Mouse (Mus musculus) retina, postnatal 7 days (tissue): ENCODE measurements around the gene Hprt.

Experiments
- DNase-seq: peaks from one replicate; pipeline ENCODE4 v3.0.0-alpha.2; 2012; ENCODE audit warnings: low read depth, low spot score

Hprt gene

DNA sequence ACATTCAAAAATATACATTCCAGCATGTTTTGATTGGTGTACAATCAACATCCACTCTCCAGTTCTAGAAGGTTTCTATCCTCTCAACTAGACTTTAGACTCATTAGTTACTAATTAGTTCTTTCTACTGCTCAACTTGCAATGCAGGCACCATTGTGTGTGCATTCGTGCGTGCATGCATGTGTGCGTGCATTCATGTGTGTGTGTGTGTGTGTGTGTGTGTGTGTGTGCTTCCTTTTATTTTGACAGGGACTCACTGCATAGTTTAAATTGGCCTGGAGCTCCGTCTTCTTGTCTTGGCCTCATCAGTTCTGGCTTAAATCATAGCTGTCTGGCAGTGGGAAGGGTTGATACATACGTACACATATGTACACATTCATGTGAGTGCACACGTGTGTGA lies 53.1 kb downstream of the Hprt start:
- no peak for DNase-seq

DNA sequence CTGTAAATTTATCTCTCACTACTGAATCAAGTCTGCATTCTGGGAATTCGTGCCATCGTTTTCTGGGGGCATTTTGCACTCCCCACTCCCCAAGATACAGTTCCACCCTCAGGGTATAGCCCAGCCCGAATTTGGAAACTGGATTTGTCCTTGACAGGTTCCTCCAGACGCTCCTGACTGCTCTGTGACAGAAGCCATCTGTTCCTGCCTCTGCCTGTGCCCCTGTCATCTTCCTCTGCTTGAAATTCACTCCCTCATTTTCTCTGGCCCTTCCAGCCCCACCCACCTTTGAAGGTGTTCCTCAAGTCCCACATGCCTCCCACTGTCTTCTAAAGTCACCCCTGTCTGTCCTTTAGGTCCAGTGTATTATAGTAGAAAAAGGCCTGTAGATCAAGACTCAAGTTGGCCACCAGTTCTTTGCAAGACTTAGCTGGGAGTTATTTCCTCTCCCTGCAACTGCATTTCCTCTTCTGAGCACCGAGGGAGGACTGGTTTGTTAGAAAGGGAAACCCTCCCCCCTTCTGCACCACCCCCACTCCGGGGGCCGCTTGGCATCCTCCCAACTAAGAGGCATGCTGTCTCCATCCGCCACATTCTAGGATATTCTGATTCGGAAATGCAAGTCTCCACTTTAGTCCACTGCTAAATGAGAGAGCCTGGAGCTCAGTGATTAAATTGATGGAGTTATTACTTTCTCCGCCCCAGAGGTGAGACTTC lies 57.4 kb downstream of the Hprt start:
- no peak for DNase-seq

DNA sequence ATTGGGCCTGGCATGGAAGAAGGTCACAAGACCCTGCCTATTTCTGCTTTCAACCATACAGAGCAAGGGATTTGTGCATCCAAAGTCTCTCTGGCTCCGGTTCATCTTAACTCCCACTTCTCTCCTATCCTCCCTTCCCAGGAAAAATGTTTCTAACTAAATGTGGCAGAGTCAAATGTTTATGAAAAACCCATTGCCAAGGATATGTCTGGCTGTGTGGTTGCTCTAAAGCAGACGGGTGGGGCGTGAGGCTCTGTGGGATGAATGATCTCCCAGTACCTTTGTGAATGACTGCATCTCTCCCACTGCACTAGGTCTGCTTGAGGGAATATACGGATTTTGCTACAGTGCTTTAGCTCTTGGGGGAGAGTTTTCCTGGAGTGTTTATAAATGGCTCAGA lies 58.1 kb downstream of the Hprt start:
- DNase-seq, result no peak

DNA sequence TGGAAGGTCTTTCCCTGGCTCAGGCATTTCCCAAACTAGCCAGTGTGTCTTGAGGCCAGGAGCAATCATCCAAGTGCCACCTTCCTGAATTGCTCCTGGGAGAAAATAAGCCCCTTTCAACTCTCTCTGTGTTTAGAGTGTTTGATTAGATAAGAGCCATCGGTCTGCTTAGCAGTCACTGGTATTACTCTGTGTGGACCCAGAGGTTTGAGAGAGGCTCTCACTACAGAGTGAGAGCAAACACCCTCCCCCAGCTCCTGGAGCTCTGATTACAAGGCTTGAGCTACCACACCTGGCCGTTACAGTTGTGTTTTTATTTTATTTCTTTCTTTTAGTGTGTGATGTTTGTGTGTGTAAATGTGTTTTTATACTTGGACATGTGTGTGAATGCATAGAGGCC lies 59.0 kb downstream of the Hprt start:
- no peak for DNase-seq

DNA sequence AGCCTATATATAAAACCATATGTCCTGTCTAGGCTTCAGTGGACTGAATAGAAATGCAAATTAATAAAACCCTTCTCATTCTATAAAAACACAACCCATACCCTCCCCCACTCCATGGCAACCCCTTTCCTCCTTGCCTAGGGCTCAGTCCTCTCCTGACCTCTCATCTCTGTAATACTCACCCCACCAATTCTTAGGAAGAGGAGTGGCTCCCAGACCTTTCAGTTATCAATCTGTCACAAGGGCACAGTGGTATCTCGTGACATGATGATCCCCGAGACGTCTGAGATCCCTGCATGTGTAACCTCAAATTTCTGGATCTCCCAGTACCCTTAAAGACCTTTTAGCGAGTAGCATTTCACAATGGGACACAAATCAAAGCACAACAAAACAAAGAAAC lies 61.3 kb downstream of the Hprt start:
- no peak for DNase-seq

DNA sequence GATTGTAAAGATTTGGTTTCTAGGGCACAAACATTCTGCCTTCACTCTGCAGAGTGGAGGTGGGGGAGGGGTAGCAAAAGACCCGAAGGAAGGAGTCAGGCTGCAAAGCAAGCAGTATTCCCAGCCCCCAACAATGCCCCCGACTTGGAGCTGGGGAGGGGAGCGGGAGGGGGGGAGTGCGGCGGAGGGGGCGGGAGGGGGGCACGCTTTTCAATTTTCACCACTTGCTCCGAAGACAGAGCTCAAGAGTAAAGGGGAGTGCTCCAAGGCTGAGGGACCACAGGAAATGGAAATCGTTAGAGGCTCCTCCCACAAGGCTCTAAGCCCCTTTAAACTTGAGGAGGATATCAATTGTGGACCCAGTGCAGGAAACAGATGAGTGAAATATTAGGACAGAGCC lies 62.4 kb downstream of the Hprt start:
- DNase-seq, result no peak

DNA sequence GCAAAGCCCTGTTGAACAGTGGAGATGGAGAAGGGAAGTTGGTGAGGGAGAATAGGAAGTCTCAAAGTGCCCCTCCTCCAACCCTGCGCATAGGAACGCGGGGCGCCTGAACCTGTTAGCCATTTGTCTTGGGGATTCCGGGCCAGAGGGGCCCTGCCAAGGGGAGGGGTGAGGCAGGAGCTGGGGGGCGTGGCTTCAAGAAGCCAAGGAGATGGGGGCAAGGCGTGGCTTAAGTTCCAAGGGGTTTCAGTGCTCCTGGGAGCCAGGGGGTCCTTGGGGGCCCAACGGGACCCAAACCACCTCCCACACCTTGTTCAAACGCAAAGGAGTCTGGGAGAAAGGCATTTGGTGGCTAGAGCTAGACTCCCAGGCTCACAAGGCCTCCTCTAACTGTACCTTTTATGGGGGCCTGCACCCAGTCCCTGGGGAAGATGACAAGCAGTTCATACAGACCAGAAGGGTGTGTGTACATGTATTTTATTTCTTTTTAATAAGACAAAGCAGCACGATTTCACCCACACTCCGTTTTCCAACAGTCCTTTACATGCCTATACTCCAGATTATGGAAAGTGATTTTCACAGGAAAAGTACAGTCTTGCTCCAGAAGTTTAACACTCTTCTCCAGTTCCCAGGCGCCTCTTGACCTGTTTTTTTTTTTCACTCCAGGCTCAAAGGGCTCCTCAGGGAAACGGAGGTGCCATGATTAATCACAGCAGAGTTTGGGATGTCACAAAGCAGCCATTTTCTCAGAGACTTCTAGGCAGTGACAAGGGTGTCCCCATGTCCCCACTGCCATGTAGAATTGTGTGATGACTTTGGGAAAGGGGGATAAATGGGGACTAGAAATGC lies 64.9 kb downstream of the Hprt start:
- DNase-seq, result no peak

DNA sequence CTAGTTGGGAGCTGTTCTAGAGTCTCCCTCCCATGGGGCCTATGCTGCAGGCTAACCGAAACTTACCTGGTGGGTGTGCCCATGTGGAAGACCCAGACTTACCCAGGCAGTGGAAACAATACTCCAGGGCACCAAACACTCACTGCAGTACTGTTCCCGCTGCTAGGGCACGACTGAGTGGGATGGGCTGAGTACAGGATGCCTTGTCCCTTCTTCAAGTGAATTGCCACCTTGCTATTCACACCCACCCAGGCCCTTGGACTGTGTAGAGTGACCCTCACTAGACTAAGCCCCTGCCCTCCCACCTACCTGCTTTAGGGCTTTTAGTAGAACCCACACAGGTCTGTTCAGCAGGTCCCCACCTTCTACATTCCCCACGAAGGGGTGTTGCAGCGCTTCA lies 65.9 kb downstream of the Hprt start:
- DNase-seq, result no peak

DNA sequence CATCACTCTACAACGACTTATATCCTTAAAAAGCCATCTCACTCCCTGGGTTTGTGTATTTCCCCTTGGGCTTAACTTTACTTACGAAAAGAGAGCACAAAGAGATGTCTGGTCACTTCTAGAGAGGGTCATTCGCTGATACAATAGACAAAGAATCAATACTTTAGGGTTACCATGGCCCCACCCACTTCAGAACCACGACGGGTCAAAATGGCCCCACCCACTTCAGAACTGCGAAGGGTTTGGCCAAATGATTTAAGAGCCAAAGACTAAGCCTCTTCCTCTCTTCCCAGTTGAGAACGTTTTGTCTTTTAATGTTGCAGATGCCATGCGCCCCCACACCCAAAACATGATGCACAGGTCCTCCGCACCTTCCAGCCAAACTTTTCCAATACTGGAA lies 67.8 kb downstream of the Hprt start:
- no peak for DNase-seq

DNA sequence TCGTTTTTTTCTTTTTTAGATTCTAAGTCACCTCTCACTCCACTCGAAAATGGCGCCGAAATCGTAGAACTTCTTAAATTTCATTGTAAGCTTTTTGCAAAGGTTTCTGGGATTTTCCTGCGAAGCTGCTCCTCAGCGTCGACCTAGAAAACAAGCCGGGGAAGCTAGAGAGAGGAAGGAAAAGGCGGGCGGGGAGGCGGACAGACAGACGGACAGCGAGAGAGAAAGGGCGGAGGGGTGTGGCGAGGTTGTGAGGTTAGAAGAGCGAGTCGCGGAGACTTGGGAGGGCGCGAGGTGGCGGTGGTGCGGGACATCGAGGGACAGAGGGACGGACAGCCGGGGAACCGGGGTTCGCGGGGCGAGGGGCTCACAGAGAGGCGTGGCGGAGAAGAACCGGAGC lies 68.7 kb downstream of the Hprt start:
- no peak for DNase-seq

DNA sequence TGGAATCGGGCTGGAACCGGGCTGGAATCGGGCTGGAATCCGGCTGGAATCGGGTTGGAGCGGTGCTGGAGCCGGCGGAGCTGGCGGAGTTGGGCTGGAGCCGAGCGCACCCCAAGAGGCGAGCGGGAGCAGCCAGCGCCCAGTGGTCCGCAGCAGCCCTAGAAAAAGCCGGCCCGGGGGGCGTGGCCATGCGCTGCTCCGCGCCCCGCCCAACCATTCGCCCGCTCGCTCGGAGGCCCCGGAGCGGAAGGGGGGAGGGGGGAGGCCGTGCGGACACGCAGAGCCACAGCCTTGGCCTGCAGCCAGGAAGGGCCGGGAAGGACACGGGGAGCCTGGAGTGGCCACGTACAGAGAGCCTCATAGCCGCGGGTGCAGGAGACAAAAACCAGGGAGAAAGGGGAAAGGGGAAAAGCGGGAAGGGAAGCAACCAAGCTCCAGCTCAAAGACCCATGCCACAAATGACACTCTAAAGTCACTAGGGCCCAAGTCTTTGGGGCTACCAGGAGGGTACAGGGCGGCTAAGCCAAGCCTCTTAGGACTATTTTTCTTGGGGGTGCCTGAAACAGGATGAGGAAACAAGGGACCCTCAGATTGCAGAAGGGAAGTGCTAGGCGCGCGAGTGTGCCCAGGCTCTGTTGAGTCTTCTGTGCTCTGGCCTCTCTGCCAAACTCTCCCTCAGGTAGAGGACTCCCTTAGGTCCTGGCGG lies 69.3 kb downstream of the Hprt start:
- DNase-seq, result peak; percentile 59

DNA sequence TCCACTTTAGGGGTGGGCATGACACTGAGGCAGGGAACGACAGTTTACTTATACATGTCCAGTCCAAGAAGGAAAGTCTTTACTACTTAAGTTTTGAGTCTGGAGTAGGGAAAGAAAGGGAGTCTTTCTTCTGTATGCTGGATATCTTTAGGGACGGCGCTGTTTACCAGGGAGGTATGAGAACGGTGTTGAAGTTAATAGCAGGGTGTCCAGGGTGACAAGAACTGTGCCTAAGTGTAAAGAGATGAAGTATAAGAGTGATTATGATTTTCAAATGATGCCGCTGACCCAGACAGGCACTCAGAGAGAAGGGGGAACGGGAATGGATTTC lies 69.8 kb downstream of the Hprt start:
- DNase-seq, result no peak

DNA sequence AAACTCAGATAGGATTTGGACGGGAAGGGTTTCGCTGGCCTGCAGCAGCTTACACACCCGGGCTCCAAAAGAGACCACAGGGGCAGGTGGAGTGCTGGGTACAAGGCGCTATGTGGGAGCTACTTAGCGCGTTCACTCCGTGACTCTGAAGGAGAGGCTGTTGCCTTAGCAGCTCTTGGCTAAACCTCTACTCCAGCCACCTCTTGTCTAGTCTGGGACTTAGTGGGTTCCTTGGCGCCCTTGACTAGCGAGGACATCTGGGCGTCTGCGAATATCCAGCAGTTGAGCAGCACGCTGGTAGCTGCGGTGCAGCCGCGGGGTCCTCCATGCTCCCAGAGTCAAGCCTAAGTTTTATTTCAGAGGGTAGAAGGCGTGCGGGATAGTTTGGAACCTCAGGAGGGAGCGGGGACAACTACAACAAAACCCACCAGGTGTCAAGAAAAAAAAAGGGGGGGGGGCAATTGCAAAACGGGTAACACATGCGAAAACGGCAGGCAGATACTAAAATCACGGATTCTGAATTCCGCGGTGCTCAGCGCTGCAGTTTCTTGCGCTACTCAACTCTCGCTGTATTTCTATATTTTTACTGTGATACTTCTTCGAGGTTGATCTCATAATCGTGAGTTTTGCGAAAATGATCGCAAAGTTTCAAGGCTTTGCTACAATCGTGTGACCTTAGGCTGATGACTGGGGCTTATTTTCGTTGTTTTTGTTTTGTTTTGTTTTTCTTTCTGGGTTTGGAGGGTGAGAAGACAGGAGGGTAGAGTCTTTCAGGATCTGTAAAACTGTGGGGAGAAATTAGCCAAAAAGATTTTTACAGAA lies 70.7 kb downstream of the Hprt start:
- no peak for DNase-seq

DNA sequence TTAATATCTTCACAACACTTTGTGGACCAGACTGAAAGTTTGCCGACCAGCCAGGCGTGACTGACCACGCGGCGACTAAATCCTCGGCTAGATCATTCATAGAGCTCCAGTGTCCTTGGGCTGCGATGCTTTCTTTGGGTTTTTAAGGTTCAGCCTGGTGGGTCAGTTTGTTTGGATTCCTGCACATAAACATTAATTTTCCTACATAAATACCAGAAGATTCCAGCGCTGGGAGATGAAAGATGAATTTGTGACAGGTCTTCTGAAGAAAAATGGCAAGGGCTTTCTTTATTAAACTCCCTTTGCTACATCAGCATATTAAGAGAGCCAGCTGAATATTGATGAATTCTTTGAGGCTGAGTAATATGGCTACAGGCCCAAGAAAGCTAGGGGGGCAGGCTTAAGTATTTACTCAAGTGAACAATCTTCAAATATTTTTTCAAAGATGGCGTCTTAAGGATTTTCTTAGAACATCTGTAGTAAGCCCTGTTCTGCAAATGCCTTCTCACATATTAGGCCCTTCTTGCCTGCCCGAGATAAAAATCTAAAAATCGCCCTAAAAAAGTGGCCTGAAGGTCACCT lies 71.6 kb downstream of the Hprt start:
- no peak for DNase-seq

DNA sequence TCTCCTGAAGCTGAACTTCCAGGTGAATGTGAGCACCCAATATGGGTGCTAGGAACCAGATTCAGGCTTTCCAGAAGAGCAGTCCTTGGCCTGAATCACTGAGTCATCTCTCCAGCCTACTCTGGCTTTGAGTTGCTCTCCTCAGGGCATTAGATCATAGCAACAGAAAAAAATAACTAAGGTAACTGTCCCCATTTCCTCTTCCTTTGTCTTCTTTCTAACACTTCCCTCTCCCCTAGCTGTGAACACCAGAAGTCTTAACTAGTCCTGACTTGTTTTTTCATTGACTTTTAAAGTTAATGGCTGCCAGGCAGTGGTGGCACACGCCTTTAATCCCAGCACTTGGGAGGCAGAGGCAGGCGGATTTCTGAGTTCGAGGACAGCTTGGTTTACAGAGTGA lies 76.5 kb downstream of the Hprt start:
- no peak for DNase-seq
